In the genomic region with DNA sequence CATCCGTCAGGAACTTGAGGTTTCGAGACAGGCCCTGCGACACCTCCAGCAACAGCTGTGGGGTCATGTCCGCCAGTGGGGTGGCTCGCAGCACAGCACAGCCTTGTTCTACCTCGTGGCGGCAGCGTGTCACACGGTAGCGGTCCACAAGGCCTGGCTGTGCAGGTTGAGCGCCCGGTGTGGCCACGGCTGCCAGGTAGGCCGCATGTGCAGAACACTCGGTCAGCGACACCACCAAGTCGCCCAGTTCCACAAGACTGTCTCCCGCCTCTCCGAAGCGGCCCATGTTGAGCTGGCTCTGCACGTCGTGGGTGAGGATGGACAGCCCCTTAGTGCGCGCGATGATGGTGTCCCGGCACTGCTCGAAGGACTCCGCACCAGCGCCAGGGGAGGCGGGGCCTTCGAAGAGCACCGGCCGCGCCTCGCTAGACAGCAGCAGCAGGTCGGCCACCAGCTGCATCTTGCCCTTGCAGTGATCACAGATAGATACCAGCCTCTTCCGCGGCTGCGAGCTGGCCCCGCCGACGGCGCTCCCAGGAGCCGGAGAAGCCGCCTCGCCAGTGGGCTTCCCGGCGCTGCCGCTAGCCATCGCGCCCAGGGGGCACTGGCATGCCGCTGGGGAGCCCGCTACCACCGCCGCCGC, we compare ENCODE assay signal across 1 mouse cellular context.
A peak's percentile ranks its signal among the peaks of the same experiment; 100 is the strongest.
TF ChIP-seq lines count a peak whose summit lies in the region.

No protein-coding gene starts in this region.

TF ChIP-seq in CH12.LX, 34 proteins besides CTCF, POLR2A, EP300 and RAD21:
- TF ChIP-seq CHD2 (IDR thresholded peaks at IDR 0.05; ENCODE audit: low read length) (no peak), E2F4 (IDR thresholded peaks at IDR 0.05; ENCODE audit: insufficient replicate concordance, low read depth, low read length) (no peak), MXI1 (IDR thresholded peaks at IDR 0.05; ENCODE audit: low read depth, low read length) (no peak), MEF2A (IDR thresholded peaks at IDR 0.05; ENCODE audit: borderline replicate concordance, low read depth, low read length) (no peak), UBTF (IDR thresholded peaks at IDR 0.05; ENCODE audit: low read depth, low read length) (no peak), NELFE (IDR thresholded peaks at IDR 0.05; ENCODE audit: low read depth, low read length) (no peak), MAX (IDR thresholded peaks at IDR 0.05; ENCODE audit: low read length) (peak; percentile 22; the same call in 1 of the 2 replicates), ZKSCAN1 (IDR thresholded peaks at IDR 0.05; ENCODE audit: borderline replicate concordance, low read depth, low read length) (no peak), POLR2AphosphoS2 (IDR thresholded peaks at IDR 0.05; ENCODE audit: low read depth, low read length) (no peak), ZNF384 (IDR thresholded peaks at IDR 0.05; ENCODE audit: low read depth, low read length) (no peak), TBP (conservative IDR thresholded peaks at IDR 0.05; ENCODE audit: low read depth, low read length) (no peak), JUND (conservative IDR thresholded peaks at IDR 0.05; ENCODE audit: low read depth, low read length) (no peak), ELF1 (IDR thresholded peaks at IDR 0.05; ENCODE audit: low read depth, low read length) (0 out of 2 replicates have a peak, but pooled peaks have one; percentile 6)
